Mouse (Mus musculus) adrenal gland, postnatal 4 days (tissue): ENCODE measurements around the gene Arsk. TPM values are rescaled to one million over a fixed set of nuclear protein-coding genes. Genes with fewer than 3 reads are reported as not detected.
A peak's percentile ranks its signal among the peaks of the same experiment; 100 is the strongest.

ENCODE experiments used
- DNase-seq, 2 experiments: peaks; one replicate each; pipeline ENCODE4 v3.0.0; 2021 to 2022; ENCODE audit warnings: low spot score in 2 of 2, mixed read lengths in 2 of 2
- long read RNA-seq, 2 experiments: library from polyadenylated mRNA; stranded (forward); transcript quantifications; one replicate each; pipeline ENCODE4 v2.0.0; 2021
- total RNA-seq, 2 experiments: library from RNA; stranded (reverse); gene quantifications; 2 replicates each; pipeline ENCODE4 v1.2.3; 2021

Gene Arsk
- 10 to 100 TPM in 1 of 2 experiments, 1 to 10 TPM in 1; 9.1 to 11.6 TPM for total RNA-seq
- long read RNA-seq, experiment 1, partial matches to known transcripts: 1 of 5 reads
- long read RNA-seq, experiment 1, other reads (novel, unspliced or antisense): 4 of 5 reads
- long read RNA-seq, experiment 2, transcript Arsk-201 (8 exons, 3,657 nt): major isoform, 12 of 15 reads
- long read RNA-seq, experiment 2, partial matches to known transcripts: 0 of 15 reads
- long read RNA-seq, experiment 2, other reads (novel, unspliced or antisense): 3 of 15 reads

GRCm38 (mm10) chr13:76098493-76099303 is at the start of gene Arsk, which contains the start of gene Ttc37:
Arsk (minus strand) TSS chr13:76098660.
Ttc37 (plus strand) TSS chr13:76098734.
- DNase-seq: peak; percentile 73 to 85

GRCm38 (mm10) chr13:76141117-76141808 is 42.8 kb upstream of the Arsk start:
- no peak for DNase-seq

- DNase-seq: no peak
These were observed 40.4 kb upstream of the Arsk start for GRCm38 (mm10) chr13:76138862-76139261.

GRCm38 (mm10) chr13:76132415-76132814 is 34.0 kb upstream of the Arsk start:
- DNase-seq: no peak

- DNase-seq: no peak
These were observed 30.3 kb upstream of the Arsk start for GRCm38 (mm10) chr13:76128799-76129198.

- no peak for DNase-seq
These were observed 10.8 kb upstream of the Arsk start for GRCm38 (mm10) chr13:76109069-76109824.

GRCm38 (mm10) chr13:76101989-76102388 is 3.5 kb upstream of the Arsk start:
- no peak for DNase-seq

- DNase-seq: peak; percentile 7 to 9
These were observed 356 bp downstream of the Arsk start for GRCm38 (mm10) chr13:76098116-76098492.

- no peak for DNase-seq
These were observed 24.1 kb downstream of the Arsk start for GRCm38 (mm10) chr13:76074323-76074722.

GRCm38 (mm10) chr13:76064363-76064945 is 34.0 kb downstream of the Arsk start:
- no peak for DNase-seq

- DNase-seq: no peak
These were observed 34.9 kb downstream of the Arsk start for GRCm38 (mm10) chr13:76063548-76063947.

- no peak for DNase-seq
These were observed 35.9 kb downstream of the Arsk start for GRCm38 (mm10) chr13:76062569-76062968.

- no peak for DNase-seq
These were observed 36.3 kb downstream of the Arsk start for GRCm38 (mm10) chr13:76062126-76062525.

GRCm38 (mm10) chr13:76059591-76059990 is 38.9 kb downstream of the Arsk start:
- no peak for DNase-seq

GRCm38 (mm10) chr13:76057267-76058069 is 41.0 kb downstream of the Arsk start:
- DNase-seq: no peak

- DNase-seq: no peak
These were observed 41.6 kb downstream of the Arsk start, which contains the start of gene Gpr150 for GRCm38 (mm10) chr13:76056896-76057266. Gpr150 (minus strand) TSS chr13:76056996.

GRCm38 (mm10) chr13:76056261-76056724 is 42.2 kb downstream of the Arsk start:
- peak in 1 of 2 experiments; percentile 20 for DNase-seq

GRCm38 (mm10) chr13:76055391-76056232 is 42.8 kb downstream of the Arsk start:
- no peak for DNase-seq

- no peak for DNase-seq
These were observed 53.5 kb downstream of the Arsk start for GRCm38 (mm10) chr13:76044971-76045370.
